ENCODE assay signal across 18 mouse cellular contexts in genomic region chr10:69130613-69131012, GRCm38 (mm10).
"Had no signal": no experiment of that assay in that cellular context is flagged by ENCODE, and none has a peak within 500 bp of the region (broad histone marks: within the 10 kb centered on the region; RNA-seq: fewer than 3 reads in every experiment).

No protein-coding gene starts in this region.

- H3K4me1 ChIP-seq: midbrain, embryonic 10.5 days; midbrain, embryonic 12.5 days; neural tube, embryonic 15.5 days had no signal

- H3K9me3 ChIP-seq: midbrain, embryonic 10.5 days; midbrain, embryonic 12.5 days; neural tube, embryonic 13.5 days; neural tube, embryonic 15.5 days had no signal

- H3K4me2 ChIP-seq: lung, embryonic 14.5 days; midbrain, embryonic 12.5 days; neural tube, embryonic 13.5 days; neural tube, embryonic 15.5 days had no signal

- H3K36me3 ChIP-seq: midbrain, embryonic 10.5 days; midbrain, embryonic 12.5 days; neural tube, embryonic 13.5 days; neural tube, embryonic 15.5 days had no signal

- H3K9ac ChIP-seq: lung, embryonic 14.5 days; midbrain, embryonic 12.5 days; neural tube, embryonic 13.5 days; neural tube, embryonic 15.5 days had no signal

- H3K27ac ChIP-seq: midbrain, embryonic 10.5 days; midbrain, embryonic 12.5 days; neural tube, embryonic 13.5 days; neural tube, embryonic 15.5 days had no signal

- H3K27me3 ChIP-seq: midbrain, embryonic 12.5 days; neural tube, embryonic 13.5 days; neural tube, embryonic 15.5 days had no signal

- H3K4me3 ChIP-seq: midbrain, embryonic 10.5 days; midbrain, embryonic 12.5 days; myocyte; neural tube, embryonic 13.5 days; neural tube, embryonic 15.5 days had no signal

- ATAC-seq: midbrain, embryonic 16.5 days had no signal

- DNase-seq: lung, adult 18-20 months; lung, embryonic 14.5 days; lung, postnatal 10 days; lung, postnatal 4 days; midbrain, embryonic 14.5 days; right cerebral cortex, adult 18-20 months; right cerebral cortex, postnatal 25 days; right cerebral cortex, postnatal 4 days; spleen, adult 18-20 months; thymus, adult 18-20 months; thymus, postnatal 14 days; thymus, postnatal 36 days had no signal
